Mouse (Mus musculus) CH12.LX (cell line): ENCODE data around the gene Mdc1. TPM values are rescaled to one million over a fixed set of nuclear protein-coding genes. Genes with fewer than 3 reads are reported as not detected.

ENCODE experiments used
- DNase-seq: peaks from one replicate; pipeline ENCODE4 v3.0.0-alpha.2; 2013; ENCODE audit errors: extremely low read depth
- H3K27ac ChIP-seq: 2 replicates; pipeline ENCODE4 v1.5.1; 2012; ENCODE audit warnings: low read depth, mild to moderate bottlenecking, control low read depth, moderate library complexity; ENCODE audit not compliant: insufficient read depth
- H3K27me3 ChIP-seq: replicated peaks from 2 replicates; pipeline ENCODE3; 2012; ENCODE audit warnings: inconsistent platforms
- H3K36me3 ChIP-seq, 2 experiments: replicated peaks in 1 of 2; 2 replicates each; pipeline versions ENCODE3 to v1.6.1; 2012; ENCODE audit warnings: inconsistent platforms in 1 of 2, low read length in 1 of 2, mild to moderate bottlenecking in 1 of 2, mixed read lengths in 1 of 2, moderate library complexity in 1 of 2; ENCODE audit not compliant: control insufficient read depth in 1 of 2, insufficient read depth in 1 of 2
- H3K4me1 ChIP-seq, 2 experiments: 2 replicates each; pipeline ENCODE4 v1.6.1; 2012; ENCODE audit warnings: inconsistent platforms in 1 of 2, moderate library complexity in 1 of 2; ENCODE audit not compliant: insufficient read depth in 2 of 2, control insufficient read depth in 1 of 2
- H3K4me2 ChIP-seq: 2 replicates; pipeline ENCODE4 v1.6.1; 2012; ENCODE audit warnings: low read depth, mild to moderate bottlenecking, control low read depth; ENCODE audit not compliant: poor library complexity, insufficient read depth, severe bottlenecking
- H3K4me3 ChIP-seq, 3 experiments: fragments of 150-350 bp in 1 of 3; sonication (generic) in 1 of 3; replicated peaks in 1 of 3; 2 replicates each; pipeline versions ENCODE3 to v1.5.1; 2011 to 2012; ENCODE audit warnings: low read depth in 2 of 3, low read length in 2 of 3, mild to moderate bottlenecking in 2 of 3, moderate library complexity in 2 of 3, control low read depth in 1 of 3, improper control_type of control experiment in 1 of 3, inconsistent platforms in 1 of 3, mixed read lengths in 1 of 3; ENCODE audit not compliant: poor library complexity in 1 of 3
- H3K79me2 ChIP-seq: replicated peaks from 2 replicates; pipeline ENCODE4 v1.6.1; 2012; ENCODE audit warnings: mild to moderate bottlenecking, moderate library complexity; ENCODE audit not compliant: control insufficient read depth, poor library complexity, insufficient read depth, severe bottlenecking; ENCODE audit errors: extremely low read depth
- H3K9ac ChIP-seq: 2 replicates; pipeline ENCODE4 v1.6.1; 2012; ENCODE audit warnings: low read depth, mild to moderate bottlenecking, control low read depth, moderate library complexity; ENCODE audit not compliant: insufficient read depth
- H3K9me3 ChIP-seq: replicated peaks from 2 replicates; pipeline ENCODE3; 2012; ENCODE audit warnings: low read length, inconsistent platforms, mixed read lengths
- BHLHE40 ChIP-seq: IDR thresholded peaks from 2 replicates; pipeline ENCODE4 v1.6.1; 2011; ENCODE audit warnings: mild to moderate bottlenecking, low read depth, low read length, improper control_type of control experiment
- CHD2 ChIP-seq: IDR thresholded peaks from 2 replicates; pipeline ENCODE4 v1.6.1; 2011; ENCODE audit warnings: low read length, improper control_type of control experiment
- E2F4 ChIP-seq: IDR thresholded peaks from 2 replicates; pipeline ENCODE4 v1.6.1; 2011; ENCODE audit warnings: low read depth, low read length, improper control_type of control experiment; ENCODE audit not compliant: insufficient replicate concordance
- ELF1 ChIP-seq: IDR thresholded peaks from 2 replicates; pipeline ENCODE4 v1.6.1; 2014; ENCODE audit warnings: low read depth, mild to moderate bottlenecking, inconsistent platforms, low read length, improper control_type of control experiment
- EP300 ChIP-seq: IDR thresholded peaks from 2 replicates; pipeline ENCODE4 v1.6.1; 2011; ENCODE audit warnings: low read length, improper control_type of control experiment
- HCFC1 ChIP-seq: IDR thresholded peaks from 2 replicates; pipeline ENCODE4 v1.6.1; 2012; ENCODE audit warnings: low read depth, mild to moderate bottlenecking, inconsistent platforms, low read length, improper control_type of control experiment
- IRF4 ChIP-seq: IDR thresholded peaks from 2 replicates; pipeline ENCODE4 v1.6.1; 2014; ENCODE audit warnings: low read depth, mild to moderate bottlenecking, inconsistent platforms, low read length, improper control_type of control experiment
- JUN ChIP-seq: IDR thresholded peaks from 2 replicates; pipeline ENCODE4 v1.6.1; 2011; ENCODE audit warnings: low read depth, mild to moderate bottlenecking, low read length, improper control_type of control experiment, moderate library complexity; ENCODE audit not compliant: insufficient read depth
- JUND ChIP-seq: conservative IDR thresholded peaks from 2 replicates; pipeline ENCODE4 v1.6.1; 2011; ENCODE audit warnings: low read depth, low read length, improper control_type of control experiment
- KAT2A ChIP-seq: IDR thresholded peaks from 2 replicates; pipeline ENCODE4 v1.6.1; 2012; ENCODE audit warnings: low read length, improper control_type of control experiment, inconsistent platforms; ENCODE audit not compliant: insufficient replicate concordance
- MAFK ChIP-seq: IDR thresholded peaks from 2 replicates; pipeline ENCODE4 v1.6.1; 2011; ENCODE audit warnings: low read length, improper control_type of control experiment; ENCODE audit not compliant: insufficient replicate concordance
- MAZ ChIP-seq: IDR thresholded peaks from 2 replicates; pipeline ENCODE4 v1.6.1; 2012; ENCODE audit warnings: low read depth, mild to moderate bottlenecking, inconsistent platforms, low read length, improper control_type of control experiment, moderate library complexity
- MXI1 ChIP-seq: IDR thresholded peaks from 2 replicates; pipeline ENCODE4 v1.6.1; 2011; ENCODE audit warnings: mild to moderate bottlenecking, low read depth, low read length, improper control_type of control experiment
- NELFE ChIP-seq: IDR thresholded peaks from 2 replicates; pipeline ENCODE4 v1.6.1; 2011; ENCODE audit warnings: low read depth, low read length, improper control_type of control experiment
- NRF1 ChIP-seq: IDR thresholded peaks from 2 replicates; pipeline ENCODE4 v1.6.1; 2014; ENCODE audit warnings: low read depth, mild to moderate bottlenecking, inconsistent platforms, low read length, improper control_type of control experiment, moderate library complexity
- PAX5 ChIP-seq: IDR thresholded peaks from 2 replicates; pipeline ENCODE4 v1.6.1; 2012; ENCODE audit warnings: low read length, inconsistent platforms, mixed read lengths
- POLR2AphosphoS2 ChIP-seq: IDR thresholded peaks from 2 replicates; pipeline ENCODE4 v1.6.1; 2011; ENCODE audit warnings: low read depth, low read length, improper control_type of control experiment
- RAD21 ChIP-seq: IDR thresholded peaks from 2 replicates; pipeline ENCODE4 v1.6.1; 2011; ENCODE audit warnings: low read depth, mild to moderate bottlenecking, low read length, improper control_type of control experiment, moderate library complexity
- RCOR1 ChIP-seq: conservative IDR thresholded peaks from 2 replicates; pipeline ENCODE4 v1.6.1; 2012; ENCODE audit warnings: low read depth, mild to moderate bottlenecking, inconsistent platforms, low read length, improper control_type of control experiment
- SIN3A ChIP-seq: IDR thresholded peaks from 2 replicates; pipeline ENCODE4 v1.6.1; 2012; ENCODE audit warnings: low read length, improper control_type of control experiment, inconsistent platforms
- SMC3 ChIP-seq: IDR thresholded peaks from 2 replicates; pipeline ENCODE4 v1.6.1; 2011; ENCODE audit warnings: low read depth, low read length, improper control_type of control experiment
- TBP ChIP-seq: conservative IDR thresholded peaks from 2 replicates; pipeline ENCODE4 v1.6.1; 2011; ENCODE audit warnings: low read depth, low read length, improper control_type of control experiment
- TCF12 ChIP-seq: IDR thresholded peaks from 2 replicates; pipeline ENCODE4 v1.6.1; 2014; ENCODE audit warnings: low read depth, mild to moderate bottlenecking, inconsistent platforms, low read length, improper control_type of control experiment
- UBTF ChIP-seq: IDR thresholded peaks from 2 replicates; pipeline ENCODE4 v1.6.1; 2012; ENCODE audit warnings: low read depth, mild to moderate bottlenecking, inconsistent platforms, low read length, improper control_type of control experiment, moderate library complexity
- USF1 ChIP-seq: IDR thresholded peaks from 2 replicates; pipeline ENCODE4 v1.6.1; 2014; ENCODE audit warnings: low read depth, mild to moderate bottlenecking, inconsistent platforms, low read length, improper control_type of control experiment
- USF2 ChIP-seq: conservative IDR thresholded peaks from 2 replicates; pipeline ENCODE4 v1.6.1; 2011; ENCODE audit warnings: low read depth, low read length, improper control_type of control experiment
- ZKSCAN1 ChIP-seq: IDR thresholded peaks from 2 replicates; pipeline ENCODE4 v1.6.1; 2012; ENCODE audit warnings: low read depth, inconsistent platforms, low read length, improper control_type of control experiment, borderline replicate concordance
- ZMIZ1 ChIP-seq: IDR thresholded peaks from 2 replicates; pipeline ENCODE4 v1.6.1; 2012; ENCODE audit warnings: low read depth, mild to moderate bottlenecking, inconsistent platforms, low read length, improper control_type of control experiment
- ZNF384 ChIP-seq: IDR thresholded peaks from 2 replicates; pipeline ENCODE4 v1.6.1; 2012; ENCODE audit warnings: low read depth, low read length, improper control_type of control experiment, inconsistent platforms
- dilution Hi-C: fragments of 300-500 bp; cut with MboI; formaldehyde crosslinking; loops from 2 replicates; pipeline ENCODE4 v1.14.3; 2020; ENCODE audit warnings: low sequenced_read_pairs; ENCODE audit not compliant: extremely low pct_unique_long_range_greater_than_20kb, extremely low pct_ligation_motif_present
- in situ Hi-C: fragments of 300-500 bp; cut with MboI; formaldehyde crosslinking; loops from 3 replicates; pipeline ENCODE4 v1.14.3; 2019; ENCODE audit warnings: low sequenced_read_pairs, low pct_ligation_motif_present, low pct_unique_long_range_greater_than_20kb, mixed read lengths
- polyA plus RNA-seq: library from polyadenylated mRNA; unstranded; fragments of >175 nt; gene quantifications from 2 replicates; pipeline ENCODE4 v1.2.1, GENCODE M21; 2012; ENCODE audit warnings: low read depth; ENCODE audit not compliant: insufficient read length
- total RNA-seq, 2 experiments: library from RNA; depleted of rRNA; stranded (reverse); fragments of 300-350 nt in 1 of 2; fragments of >200 nt in 1 of 2; gene quantifications; 2 replicates each; pipeline ENCODE4 v1.2.3; 2012 to 2014

The Mdc1 gene
- total and polyA plus RNA-seq, 3 experiments = 3.3 to 15.7 (median 8.2) TPM

- dilution Hi-C loops = no loop called here
- Histone ChIP-seq H3K27ac (no peak overlapping the region), H3K4me2 (no peak overlapping the region), H3K79me2 (peaks cover 28% of the 10 kb centered on the region), H3K4me3 (no peak overlapping the region), H3K9ac (no peak overlapping the region), H3K36me3 (peaks cover 19 to 49% of the 10 kb centered on the region in 2 experiments)
- DNase-seq = no peak
- in situ Hi-C loops = loop anchor here (5.0 kb wide), 1 partner anchor 37 kb away; the partner anchor contains the start of gene Tubb5
- no peak for TF ChIP-seq UBTF
- no peak for TF ChIP-seq SMC3
- no peak for TF ChIP-seq RCOR1
- no peak for TF ChIP-seq HCFC1
- TF ChIP-seq ZKSCAN1 = no peak
- TF ChIP-seq MAFK = no peak
- no peak for TF ChIP-seq JUND
- no peak for TF ChIP-seq NELFE
- TF ChIP-seq ZNF384 = no peak
- no peak for TF ChIP-seq PAX5
- no peak for TF ChIP-seq TBP
- no peak for TF ChIP-seq E2F4
- no peak for TF ChIP-seq NRF1
- TF ChIP-seq BHLHE40 = no peak
- no peak for TF ChIP-seq CHD2
- TF ChIP-seq USF2 = no peak
- TF ChIP-seq JUN = no peak
- no peak for TF ChIP-seq EP300
- no peak for TF ChIP-seq ZMIZ1
- TF ChIP-seq, all 38 proteins: peak for 0
- peaks cover 4% of the 10 kb centered on the region for H3K9me3 ChIP-seq
- peaks cover 0 to 27% of the 10 kb centered on the region in 2 experiments; a peak in 2 of 4 replicates for H3K4me1 ChIP-seq
- no peaks in the 10 kb centered on the region for H3K27me3 ChIP-seq
These were observed 33.4 kb downstream of the Mdc1 start for GRCm38 (mm10) chr17:35874721-35875120.

- dilution Hi-C loops (no loop called here), in situ Hi-C loops (no loop called here)
- Histone ChIP-seq H3K4me2 (peak within 1 kb of the TSS; percentile 83), H3K4me1 (peaks cover 5 to 16% of the 10 kb centered on the region in 2 experiments), H3K79me2 (peaks cover 20% of the 10 kb centered on the region), H3K9ac (peak within 1 kb of the TSS; percentile 94), H3K9me3 (no peaks in the 10 kb centered on the region), H3K27ac (peak within 1 kb of the TSS; percentile 61), H3K36me3 (peaks cover 42 to 59% of the 10 kb centered on the region in 2 experiments), H3K27me3 (no peaks in the 10 kb centered on the region), H3K4me3 (peak within 1 kb of the TSS; percentile 86 to 100 (median 98))
- peak; percentile 97 for DNase-seq
- TF ChIP-seq SIN3A (peak; percentile 97), EP300 (no peak; the same call in 1 of the 2 replicates), RCOR1 (peak; percentile 59; the same call in 1 of the 2 replicates), KAT2A (peak; percentile 89; the same call in 1 of the 2 replicates), E2F4 (no peak), USF1 (no peak), ZKSCAN1 (no peak; the same call in 1 of the 2 replicates), ZNF384 (no peak; the same call in 1 of the 2 replicates), TCF12 (peak; percentile 76), UBTF (no peak), CHD2 (peak; percentile 69; the same call in 1 of the 2 replicates), MAZ (no peak; the same call in 1 of the 2 replicates), SMC3 (peak; percentile 62), IRF4 (peak; percentile 77), MXI1 (peak; percentile 85), POLR2AphosphoS2 (0 out of 2 replicates have a peak, but pooled peaks have one; percentile 38), JUN (no peak), RAD21 (peak; percentile 58), ELF1 (peak; percentile 99)
These were observed 38.1 kb downstream of the Mdc1 start, which contains the start of gene Dhx16 for GRCm38 (mm10) chr17:35879245-35880057. Gene Dhx16, plus strand, starts transcription at chr17:35879819.
